Mouse (Mus musculus) forebrain, embryonic 12.5 days (tissue): ENCODE data around the gene Tgfbr3. TPM values are rescaled to one million over a fixed set of nuclear protein-coding genes. Genes with fewer than 3 reads are reported as not detected.
"Not testable (repeated sequence)": the region's sequence is repeated elsewhere in the genome, so short reads cannot be mapped to it uniquely, and the experiment has no call there.

ENCODE experiments used
- ATAC-seq: fragments of 200-750 bp; cut with Nextera tagmentation; 2 replicates; pipeline ENCODE4 v1.8.0; 2017; ENCODE audit warnings: moderate TSS enrichment; ENCODE audit not compliant: low FRiP score
- H3K27ac ChIP-seq: fragments of 300-500 bp; sonication (generic); 2 replicates; pipeline ENCODE4 v1.5.1; 2016; ENCODE audit warnings: mild to moderate bottlenecking
- H3K27me3 ChIP-seq: fragments of 300-500 bp; sonication (generic); 2 replicates; pipeline ENCODE4 v1.6.1; 2016; ENCODE audit warnings: mild to moderate bottlenecking
- H3K36me3 ChIP-seq: fragments of 300-500 bp; sonication (generic); replicated peaks from 2 replicates; pipeline ENCODE4 v1.6.1; 2016; ENCODE audit warnings: mild to moderate bottlenecking
- H3K4me1 ChIP-seq: fragments of 300-500 bp; sonication (generic); 2 replicates; pipeline ENCODE4 v1.6.1; 2016
- H3K4me2 ChIP-seq: fragments of 300-500 bp; sonication (generic); 2 replicates; pipeline ENCODE4 v1.6.1; 2016; ENCODE audit warnings: mild to moderate bottlenecking, moderate library complexity
- H3K4me3 ChIP-seq: fragments of 300-500 bp; sonication (generic); replicated peaks from 2 replicates; pipeline ENCODE4 v1.5.1; 2016; ENCODE audit warnings: mild to moderate bottlenecking
- H3K9ac ChIP-seq: fragments of 300-500 bp; sonication (generic); 2 replicates; pipeline ENCODE4 v1.6.1; 2016; ENCODE audit warnings: mild to moderate bottlenecking
- H3K9me3 ChIP-seq: fragments of 300-500 bp; sonication (generic); 2 replicates; pipeline ENCODE4 v1.6.1; 2016
- WGBS: fragments of 180-500 bp; shearing (Covaris S2); methylation state at CpG from one replicate; pipeline ENCODE4 v1.1.7; 2016; 5-methylcytosine and 5-hydroxymethylcytosine counted together
- polyA plus RNA-seq: library from polyadenylated mRNA; unstranded; fragments of >200 nt; fragmentation: Nextera tagmentation; extraction: Ambion mirVana; gene quantifications from 2 replicates; pipeline ENCODE4 v1.2.1, GENCODE M21; 2016

The Tgfbr3 gene
- polyA plus RNA-seq, 1 experiment from 2014 or later, result 5.7 TPM

GRCm38 (mm10) chr5:107229037-107229436 lies 60.4 kb downstream of the Tgfbr3 start:
- 86% methylated on average over 9 of the region's 9 CpGs for WGBS
- Histone ChIP-seq H3K4me2 (no peak overlapping the region), H3K36me3 (no peaks in the 10 kb centered on the region), H3K27ac (no peak overlapping the region), H3K9ac (no peak overlapping the region), H3K9me3 (no peaks in the 10 kb centered on the region), H3K4me1 (0 out of 2 replicates have a peak, but pooled peaks cover 2% of the 10 kb centered on the region), H3K27me3 (peaks cover 17% of the 10 kb centered on the region; the same call in 1 of the 2 replicates), H3K4me3 (no peak overlapping the region)
- ATAC-seq, result no peak

DNA sequence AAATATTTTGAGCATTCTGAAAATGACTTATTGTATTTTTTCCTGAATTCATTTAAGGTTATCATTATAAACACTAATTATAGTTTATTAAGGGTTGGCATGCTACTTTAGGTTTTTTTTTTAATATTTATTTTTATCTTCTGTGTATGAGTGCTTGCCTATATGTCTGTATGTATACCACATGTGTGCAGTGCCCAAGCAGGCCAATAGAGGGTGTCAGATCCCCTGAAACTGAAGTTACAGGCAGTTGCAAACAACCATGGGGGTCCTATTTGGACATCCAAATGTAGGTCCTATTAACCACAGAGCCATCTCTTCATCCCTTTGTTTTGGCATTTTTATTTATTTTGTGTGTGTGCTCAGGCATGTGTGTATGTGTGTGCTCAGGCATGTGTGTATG lies 61.8 kb downstream of the Tgfbr3 start:
- no peaks in the 10 kb centered on the region for H3K36me3 ChIP-seq

DNA sequence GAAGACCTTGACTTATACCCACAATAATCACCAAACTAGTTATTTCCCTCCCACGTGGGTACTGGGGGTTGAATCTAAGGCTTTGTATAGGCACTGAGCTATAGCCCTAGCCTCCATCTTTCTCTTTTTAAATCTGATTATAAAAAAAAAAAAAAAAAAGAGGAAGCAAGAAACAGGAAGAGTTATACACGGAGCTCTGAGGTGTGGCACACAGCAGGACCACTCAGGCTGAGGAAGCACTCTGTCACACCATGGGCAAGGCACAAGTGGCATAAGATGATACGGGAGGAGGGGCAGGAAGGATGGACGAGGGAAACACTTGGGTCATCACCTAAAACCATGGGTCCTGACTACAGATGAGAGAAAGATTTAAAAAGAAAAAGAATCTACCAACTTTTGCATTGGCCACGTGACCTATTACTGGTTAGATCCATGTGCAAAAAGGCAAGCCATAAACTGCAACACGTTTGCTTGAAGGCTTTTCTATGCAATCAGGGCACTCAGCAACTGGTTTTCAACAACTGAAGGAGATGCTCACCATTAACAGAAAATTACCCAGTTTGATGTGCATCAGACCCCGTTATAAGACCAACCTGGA lies 64.5 kb downstream of the Tgfbr3 start:
- Histone ChIP-seq H3K4me3 (no peak overlapping the region), H3K4me1 (peaks cover 10% of the 10 kb centered on the region), H3K27me3 (peaks cover 11% of the 10 kb centered on the region), H3K9me3 (no peaks in the 10 kb centered on the region), H3K36me3 (no peaks in the 10 kb centered on the region), H3K27ac (no peak overlapping the region), H3K9ac (no peak overlapping the region), H3K4me2 (no peak overlapping the region)
- WGBS, result 86% methylated on average over 7 of the region's 7 CpGs
- ATAC-seq, result no peak

More for the DNA sequence above, 61.8 kb downstream of the Tgfbr3 start:
- Histone ChIP-seq H3K4me1 (peaks cover under 1% of the 10 kb centered on the region; the same call in 1 of the 2 replicates), H3K4me2 (no peak overlapping the region), H3K27me3 (0 out of 2 replicates have a peak, but pooled peaks cover 7% of the 10 kb centered on the region), H3K9me3 (no peaks in the 10 kb centered on the region), H3K27ac (no peak overlapping the region), H3K4me3 (no peak overlapping the region), H3K9ac (no peak overlapping the region)
- ATAC-seq, result no peak

GRCm38 (mm10) chr5:107224151-107224550 lies 65.3 kb downstream of the Tgfbr3 start:
- Histone ChIP-seq H3K4me3 (no peak overlapping the region), H3K4me1 (peaks cover 10% of the 10 kb centered on the region), H3K36me3 (no peaks in the 10 kb centered on the region), H3K4me2 (no peak overlapping the region), H3K9me3 (no peaks in the 10 kb centered on the region), H3K27me3 (peaks cover 14% of the 10 kb centered on the region), H3K9ac (no peak overlapping the region), H3K27ac (no peak overlapping the region)
- 78% methylated on average over 5 of the region's 5 CpGs for WGBS
- no peak for ATAC-seq

DNA sequence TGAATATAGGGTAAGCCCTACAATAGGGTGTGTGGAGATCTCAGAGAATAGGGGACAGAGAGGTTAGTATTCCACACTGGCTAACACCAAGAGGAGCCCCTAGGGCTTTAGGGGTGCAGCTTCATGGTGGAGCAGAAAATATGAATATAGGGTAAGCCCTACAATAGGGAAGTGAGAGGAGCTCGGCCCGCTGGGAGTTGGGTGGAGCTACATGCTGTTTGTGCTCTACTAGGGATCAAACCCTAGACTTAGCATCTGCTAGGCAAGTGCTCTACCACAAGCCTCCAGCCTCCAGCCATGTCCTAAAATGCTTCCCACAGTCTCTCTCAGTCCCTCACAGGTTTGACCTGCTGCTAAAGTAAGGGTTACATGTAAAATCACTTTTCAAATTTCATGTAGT lies 65.9 kb downstream of the Tgfbr3 start:
- H3K27ac ChIP-seq, H3K9me3 ChIP-seq, H3K9ac ChIP-seq, H3K36me3 ChIP-seq, ATAC-seq, H3K4me3 ChIP-seq, H3K4me2 ChIP-seq: not testable (repeated sequence)
- 87% methylated on average over 2 of the region's 2 CpGs for WGBS
- Histone ChIP-seq H3K27me3 (peaks cover 14% of the 10 kb centered on the region), H3K4me1 (peaks cover 10% of the 10 kb centered on the region)

DNA sequence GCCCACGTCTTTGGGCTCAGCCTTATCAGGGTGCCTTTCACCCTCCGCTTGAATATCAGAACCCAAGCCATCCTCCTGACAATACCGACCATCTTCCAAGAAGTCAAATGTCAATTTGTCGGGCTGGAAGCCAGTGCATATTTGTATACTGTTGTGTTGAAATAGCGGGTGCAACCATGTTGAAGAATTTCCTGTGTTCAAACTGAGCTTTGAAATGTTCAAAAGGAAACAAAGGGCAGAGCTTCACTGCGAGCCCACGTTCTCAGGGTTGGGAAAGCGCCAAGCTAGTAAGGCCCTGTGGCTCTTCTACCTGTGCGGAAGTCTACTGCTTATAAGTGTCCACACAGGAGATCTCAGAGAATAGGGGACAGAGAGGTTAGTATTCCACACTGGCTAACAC lies 66.4 kb downstream of the Tgfbr3 start:
- Histone ChIP-seq H3K4me2 (no peak overlapping the region), H3K27me3 (peaks cover 14% of the 10 kb centered on the region), H3K9me3 (no peaks in the 10 kb centered on the region), H3K4me3 (no peak overlapping the region), H3K27ac (no peak overlapping the region), H3K9ac (no peak overlapping the region), H3K36me3 (no peaks in the 10 kb centered on the region), H3K4me1 (peaks cover 10% of the 10 kb centered on the region)
- no peak for ATAC-seq
- 88% methylated on average over 9 of the region's 9 CpGs for WGBS

DNA sequence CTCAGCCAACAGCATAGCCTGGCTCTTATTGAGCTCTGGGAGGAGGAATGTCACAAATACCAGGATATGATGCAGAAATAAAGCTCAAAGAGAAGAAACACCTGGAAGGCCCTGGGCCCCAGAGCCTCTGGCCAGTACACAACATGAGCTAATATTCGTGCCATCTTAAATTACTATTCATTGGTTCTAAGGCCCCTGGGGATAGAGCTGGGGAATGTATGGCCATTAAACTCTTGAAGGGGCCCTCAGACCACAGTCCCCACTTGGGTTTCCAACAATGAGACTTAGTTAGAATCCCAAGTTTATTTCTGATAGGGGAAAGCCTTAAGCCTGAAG lies 66.8 kb downstream of the Tgfbr3 start:
- Histone ChIP-seq H3K9me3 (no peaks in the 10 kb centered on the region), H3K4me3 (no peak overlapping the region), H3K27ac (no peak overlapping the region), H3K9ac (no peak overlapping the region), H3K36me3 (no peaks in the 10 kb centered on the region), H3K4me1 (peaks cover 10% of the 10 kb centered on the region), H3K4me2 (no peak overlapping the region), H3K27me3 (peaks cover 14% of the 10 kb centered on the region)
- no peak for ATAC-seq
- 63% methylated on average over 1 of the region's 1 CpGs for WGBS

DNA sequence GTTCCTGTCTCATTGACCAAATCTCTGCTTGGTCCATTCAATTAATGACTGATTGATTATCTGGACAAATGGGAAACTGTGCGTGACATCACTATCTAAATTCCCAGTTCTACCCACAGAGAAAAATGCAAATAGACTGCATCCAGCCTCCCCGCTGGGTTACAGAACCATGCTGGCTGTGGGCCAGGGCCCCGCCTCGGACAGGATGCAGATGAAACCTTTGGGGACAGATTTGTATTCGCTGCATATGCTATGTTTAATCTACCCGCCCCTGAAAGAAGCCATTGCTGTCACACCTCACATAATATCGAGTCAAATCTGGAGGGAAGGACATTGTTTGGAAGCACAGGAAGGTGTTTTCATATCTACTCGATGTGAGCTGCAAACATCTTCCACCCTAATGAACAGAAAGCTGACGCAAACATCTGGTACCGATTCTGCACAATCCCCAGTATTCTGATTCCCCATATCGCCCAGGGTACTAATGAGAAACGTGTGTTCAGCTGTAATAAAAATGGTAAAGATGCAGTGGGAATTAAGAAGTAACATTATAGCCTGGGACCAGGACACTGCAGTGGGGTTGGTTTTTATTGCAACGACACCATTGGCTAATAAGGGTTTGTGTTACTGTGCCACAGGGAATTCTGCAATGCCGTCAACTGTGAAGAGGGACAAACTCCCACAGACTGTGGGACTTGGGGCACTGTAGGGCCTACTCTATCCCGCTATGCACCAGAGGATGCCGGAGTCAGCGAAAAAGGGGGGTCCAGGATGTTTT lies 67.3 kb downstream of the Tgfbr3 start:
- H3K4me3 ChIP-seq, result no peak overlapping the region
- WGBS, result 76% methylated on average over 17 of the region's 17 CpGs
- peaks cover 14% of the 10 kb centered on the region for H3K27me3 ChIP-seq
- no peak overlapping the region for H3K4me2 ChIP-seq
- H3K27ac ChIP-seq, result no peak overlapping the region
- no peak for ATAC-seq
- no peak overlapping the region for H3K9ac ChIP-seq
- H3K36me3 ChIP-seq, result no peaks in the 10 kb centered on the region
- H3K9me3 ChIP-seq, result no peaks in the 10 kb centered on the region
- H3K4me1 ChIP-seq, result peaks cover 10% of the 10 kb centered on the region

GRCm38 (mm10) chr5:107220936-107221335 lies 68.5 kb downstream of the Tgfbr3 start:
- Histone ChIP-seq H3K9ac (no peak overlapping the region), H3K36me3 (no peaks in the 10 kb centered on the region), H3K9me3 (no peaks in the 10 kb centered on the region), H3K27ac (no peak overlapping the region), H3K27me3 (peaks cover 14% of the 10 kb centered on the region), H3K4me3 (no peak overlapping the region), H3K4me1 (peaks cover 10% of the 10 kb centered on the region), H3K4me2 (no peak overlapping the region)
- 92% methylated on average over 5 of the region's 5 CpGs for WGBS
- no peak for ATAC-seq

- no peaks in the 10 kb centered on the region for H3K9me3 ChIP-seq
- ATAC-seq, result no peak
- no peak overlapping the region for H3K9ac ChIP-seq
- 69% methylated on average over 6 of the region's 6 CpGs for WGBS
- no peak overlapping the region for H3K27ac ChIP-seq
- H3K4me3 ChIP-seq, result no peak overlapping the region
- H3K4me2 ChIP-seq, result no peak overlapping the region
- H3K36me3 ChIP-seq, result no peaks in the 10 kb centered on the region
- H3K4me1 ChIP-seq, result peaks cover 10% of the 10 kb centered on the region
- peaks cover 14% of the 10 kb centered on the region for H3K27me3 ChIP-seq
Measured at GRCm38 (mm10) chr5:107219883-107220282, 69.5 kb downstream of the Tgfbr3 start.

DNA sequence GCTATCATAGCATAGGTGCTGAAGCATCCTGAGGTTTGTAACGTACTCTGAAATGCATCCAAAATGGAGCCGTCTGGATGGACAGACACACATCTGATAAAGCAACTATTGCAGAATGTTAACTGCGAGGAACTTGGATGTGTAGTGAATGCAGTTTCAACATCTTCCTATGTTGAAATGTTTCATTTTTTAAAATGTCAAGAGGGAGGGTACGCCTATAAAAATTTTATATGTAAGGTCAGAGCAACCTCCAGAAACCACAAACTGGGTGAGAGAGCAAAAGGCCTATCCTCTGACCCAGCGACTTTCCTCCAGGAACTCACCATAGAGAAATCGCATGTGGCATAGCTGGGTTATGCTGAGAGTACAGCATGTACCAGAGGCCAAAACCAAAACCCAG lies 70.1 kb downstream of the Tgfbr3 start:
- Histone ChIP-seq H3K27me3 (peaks cover 14% of the 10 kb centered on the region), H3K4me1 (peaks cover 10% of the 10 kb centered on the region), H3K36me3 (no peaks in the 10 kb centered on the region), H3K9me3 (no peaks in the 10 kb centered on the region), H3K27ac (no peak overlapping the region), H3K4me3 (no peak overlapping the region), H3K4me2 (no peak overlapping the region), H3K9ac (no peak overlapping the region)
- 93% methylated on average over 6 of the region's 6 CpGs for WGBS
- no peak for ATAC-seq

DNA sequence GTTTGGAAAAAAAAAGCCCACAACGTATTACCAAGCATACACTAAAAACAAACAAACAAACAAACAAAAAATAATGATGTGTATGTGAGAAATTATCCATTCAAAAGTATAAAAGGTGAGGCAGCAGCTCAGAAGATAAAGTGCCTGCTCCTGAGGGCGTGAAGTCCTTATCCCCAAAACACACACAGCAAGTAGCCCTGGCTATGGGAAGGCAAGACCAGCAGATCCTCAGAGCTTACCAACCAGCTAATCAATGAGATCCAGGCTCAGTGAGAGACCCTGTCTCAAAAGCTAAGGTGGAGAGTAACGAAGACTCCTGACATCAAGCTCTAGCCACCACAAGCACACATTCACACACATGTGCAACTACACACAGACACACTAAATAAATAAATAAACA lies 70.8 kb downstream of the Tgfbr3 start:
- WGBS, result 72% methylated on average over 3 of the region's 3 CpGs
- Histone ChIP-seq H3K9ac (no peak overlapping the region), H3K9me3 (no peaks in the 10 kb centered on the region), H3K4me2 (no peak overlapping the region), H3K27ac (no peak overlapping the region), H3K4me1 (peaks cover 10% of the 10 kb centered on the region), H3K36me3 (no peaks in the 10 kb centered on the region), H3K27me3 (peaks cover 14% of the 10 kb centered on the region), H3K4me3 (no peak overlapping the region)
- no peak for ATAC-seq

GRCm38 (mm10) chr5:107217139-107217538 lies 72.3 kb downstream of the Tgfbr3 start:
- Histone ChIP-seq H3K4me2 (no peak overlapping the region), H3K27ac (no peak overlapping the region), H3K36me3 (no peaks in the 10 kb centered on the region), H3K27me3 (peaks cover 9% of the 10 kb centered on the region), H3K4me3 (no peak overlapping the region), H3K9me3 (no peaks in the 10 kb centered on the region), H3K9ac (no peak overlapping the region), H3K4me1 (peaks cover 5% of the 10 kb centered on the region)
- WGBS, result 53% methylated on average over 2 of the region's 2 CpGs
- no peak for ATAC-seq
